Mouse (Mus musculus): Measurements from ENCODE around the gene Fbxl19.
"Not testable (repeated sequence)": the region's sequence is repeated elsewhere in the genome, so short reads cannot be mapped to it uniquely, and the experiment has no call there.

The Fbxl19 gene

DNA sequence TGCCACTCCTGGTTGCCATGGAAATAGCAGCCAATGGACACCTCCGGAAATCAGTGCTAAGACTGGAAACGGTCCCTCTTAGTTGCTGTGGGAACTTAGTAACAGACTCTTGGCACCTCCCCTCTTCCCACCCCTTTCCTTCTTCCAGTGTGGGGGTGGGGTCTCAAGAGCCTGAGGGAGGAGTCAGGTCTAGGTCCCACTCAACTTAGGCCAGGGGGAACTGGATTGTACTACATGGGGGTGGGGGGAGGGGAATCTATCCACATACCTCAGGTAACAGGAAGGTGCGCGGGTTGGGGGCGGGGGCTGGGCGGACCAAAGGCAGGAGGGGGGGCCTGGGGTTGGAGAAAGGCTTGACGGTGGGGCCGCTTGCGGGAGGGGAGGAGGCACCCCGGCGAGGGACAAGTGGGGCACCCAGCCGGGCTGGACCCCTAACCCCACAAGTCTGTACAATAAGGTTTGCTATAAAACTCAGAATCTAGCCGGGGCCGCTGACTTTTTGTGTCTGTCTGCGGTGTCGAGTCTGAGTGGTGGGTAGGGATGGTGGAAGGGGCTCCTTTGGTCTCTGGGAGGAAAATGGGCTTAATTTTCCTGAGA is 24.8 kb downstream of the Fbxl19 start:
- peak; percentile 96 to 99 for DNase-seq

DNA sequence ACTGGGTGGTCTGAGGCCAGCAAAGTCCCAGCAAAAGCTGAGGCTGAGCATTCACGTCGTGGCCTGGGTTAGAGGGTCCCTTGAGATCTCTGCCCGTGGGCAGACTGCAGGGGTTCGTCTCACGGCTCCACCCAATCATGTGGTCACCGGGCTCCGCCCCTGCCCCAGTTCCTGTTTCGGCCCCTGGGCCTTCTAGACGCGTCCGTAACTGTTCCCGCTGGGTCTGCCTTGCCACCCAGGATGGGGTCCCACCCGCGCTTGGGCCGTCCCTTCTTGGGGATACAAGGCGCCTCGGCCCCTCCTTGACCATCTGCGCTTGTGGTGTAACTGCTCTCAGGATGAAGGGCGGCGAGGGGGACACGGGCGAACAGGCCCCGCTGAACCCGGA is 25.3 kb downstream of the Fbxl19 start, which contains the start of gene Orai3:
Gene Orai3, plus strand, starts transcription at position 165 of the 388 bp plus-strand sequence.
- peak; percentile 92 to 95 for DNase-seq

DNA sequence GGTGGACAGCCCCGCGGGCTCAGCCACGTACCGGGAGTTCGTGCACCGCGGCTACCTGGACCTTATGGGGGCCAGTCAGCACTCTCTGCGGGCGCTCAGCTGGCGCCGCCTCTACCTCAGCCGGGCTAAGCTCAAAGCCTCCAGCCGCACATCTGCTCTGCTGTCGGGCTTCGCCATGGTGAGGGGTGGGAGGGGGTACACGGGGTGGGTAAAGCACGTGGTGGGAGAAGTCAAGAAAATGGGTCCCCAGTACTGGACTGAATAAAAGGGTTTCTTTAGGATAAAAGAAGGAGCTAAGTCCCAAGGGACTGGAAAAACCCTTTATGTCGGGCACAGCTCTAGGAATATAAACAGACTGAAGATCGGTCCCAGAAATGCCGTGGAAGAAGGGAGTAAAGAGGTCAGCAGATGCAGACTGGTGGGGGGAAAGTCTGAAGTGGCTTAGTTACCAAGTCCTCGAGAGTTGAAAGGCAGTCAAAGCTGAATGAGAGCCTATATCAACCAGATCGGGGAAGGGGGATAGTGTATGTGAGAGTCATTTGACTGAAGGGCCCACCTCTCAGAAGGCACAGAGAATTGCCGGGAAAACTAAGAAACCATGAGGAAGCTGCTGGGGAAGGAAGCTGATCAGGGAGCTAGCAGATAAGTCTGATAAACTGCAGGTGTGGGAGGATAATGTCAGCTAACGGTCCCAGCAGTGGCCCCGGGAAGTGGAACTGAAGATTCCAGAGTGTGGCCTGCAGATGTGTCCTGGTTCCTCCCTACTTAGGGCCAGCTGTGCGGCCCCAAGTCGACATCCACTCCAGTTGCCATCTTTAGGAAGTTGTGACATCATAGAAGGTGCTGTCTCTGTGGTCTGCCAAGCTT is 25.9 kb downstream of the Fbxl19 start:
- peak in 1 of 2 experiments; percentile 9 for DNase-seq

DNA sequence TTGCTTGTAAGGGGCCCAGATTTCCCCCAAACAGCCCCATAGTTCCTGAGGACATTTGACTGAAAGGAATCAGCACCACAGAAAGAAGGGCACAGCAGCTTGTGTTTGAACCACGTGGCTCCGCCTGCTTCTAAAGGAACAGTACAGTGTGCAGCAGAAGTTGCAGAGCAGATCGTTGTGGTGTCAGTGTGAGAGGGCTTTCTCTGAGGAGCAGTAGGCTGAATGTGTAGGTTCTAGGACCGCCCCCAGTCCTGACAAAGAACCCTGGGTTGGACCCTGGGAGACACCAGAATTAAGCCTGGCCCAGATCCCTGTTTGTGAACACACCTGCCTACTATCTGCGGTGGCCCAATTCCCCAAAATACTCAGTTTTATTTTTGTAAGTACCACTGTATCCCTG is 26.9 kb downstream of the Fbxl19 start:
- DNase-seq: no peak

DNA sequence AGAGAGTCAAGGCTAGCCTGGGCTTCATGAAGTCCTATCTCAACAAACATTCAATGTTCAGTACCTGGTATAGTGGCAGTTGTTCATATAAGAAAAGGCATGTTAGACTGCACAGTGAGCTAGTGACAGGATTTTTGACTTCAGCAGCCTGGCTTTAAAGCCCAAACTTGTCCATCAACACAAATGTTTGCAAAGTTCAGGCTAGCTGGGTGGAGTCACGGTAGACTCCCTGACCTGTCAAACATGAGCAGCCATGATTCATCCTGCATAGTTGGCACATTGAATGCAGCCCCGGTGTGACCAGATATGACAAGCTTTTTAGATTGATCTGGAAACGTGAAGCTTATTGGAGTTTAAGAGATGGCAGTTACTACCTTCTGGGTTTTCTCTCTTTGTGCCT is 27.7 kb downstream of the Fbxl19 start:
- DNase-seq: no peak

DNA sequence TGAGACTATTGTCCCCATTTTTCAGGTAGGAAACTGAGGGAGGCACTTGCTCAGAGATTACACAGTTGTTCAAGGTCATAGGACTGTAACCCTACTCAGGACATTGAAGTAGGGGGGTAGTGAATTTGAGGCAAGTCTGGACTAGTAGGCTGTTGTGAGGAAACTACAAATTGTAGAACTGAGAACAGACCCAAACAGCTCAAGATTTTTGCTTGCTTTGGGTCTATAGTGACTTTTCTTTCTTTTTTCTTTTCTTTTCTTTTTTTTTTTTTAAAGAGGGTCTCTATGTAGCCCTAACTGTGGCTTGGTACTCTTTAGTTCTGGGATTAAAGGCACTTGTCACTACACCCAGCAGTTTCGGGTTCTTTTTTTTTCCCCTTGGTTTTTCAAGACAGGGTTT is 28.2 kb downstream of the Fbxl19 start:
- no peak for DNase-seq

DNA sequence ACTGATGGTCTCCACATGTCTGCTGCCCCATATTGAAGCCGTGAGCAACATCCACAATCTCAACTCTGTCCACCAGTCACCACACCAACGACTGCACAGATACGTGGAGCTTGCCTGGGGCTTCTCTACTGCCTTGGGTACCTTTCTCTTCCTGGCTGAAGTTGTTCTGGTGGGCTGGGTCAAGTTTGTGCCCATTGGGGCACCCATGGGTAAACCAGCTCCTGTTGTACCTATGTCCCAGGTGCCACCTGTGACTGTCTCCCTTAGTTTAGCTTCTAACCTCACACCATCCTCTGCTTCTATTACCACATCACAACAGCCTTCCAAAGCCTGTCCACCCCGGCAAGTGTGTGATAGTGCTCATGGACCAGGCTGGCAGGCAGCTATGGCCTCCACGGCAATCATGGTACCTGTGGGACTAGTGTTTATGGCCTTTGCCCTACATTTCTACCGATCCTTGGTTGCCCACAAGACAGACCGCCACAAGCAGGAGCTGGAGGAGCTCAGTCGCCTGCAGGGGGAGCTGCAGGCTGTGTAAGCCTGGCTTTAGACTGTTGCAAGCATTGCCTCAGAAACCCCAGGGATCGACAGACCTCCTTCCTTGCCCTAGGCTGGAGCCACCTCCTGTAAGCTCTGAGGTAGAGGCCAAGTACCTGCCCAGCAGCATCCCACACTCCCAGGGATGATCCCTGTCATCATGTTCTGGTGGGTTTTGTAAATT is 29.5 kb downstream of the Fbxl19 start:
- peak; percentile 72 to 86 for DNase-seq

DNA sequence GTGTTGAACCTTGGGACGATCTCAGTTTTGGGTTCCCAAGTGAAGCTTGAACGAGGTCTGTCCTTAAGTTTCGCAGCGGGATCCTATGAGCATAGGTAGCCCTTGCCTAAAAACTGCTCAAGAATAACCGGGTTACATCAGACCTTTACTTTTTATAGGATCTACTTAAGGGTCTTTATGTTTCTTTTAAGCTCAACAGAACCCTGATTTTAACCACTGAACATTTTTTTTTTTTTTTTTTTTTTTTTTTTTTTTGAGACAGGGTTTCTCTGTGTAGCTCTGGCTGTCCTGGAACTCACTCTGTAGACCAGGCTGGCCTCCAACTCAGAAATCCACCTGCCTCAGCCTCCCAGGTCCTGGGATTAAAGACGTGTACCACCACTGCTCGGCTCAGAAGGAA is 31.5 kb downstream of the Fbxl19 start:
- DNase-seq: not testable (repeated sequence)

DNA sequence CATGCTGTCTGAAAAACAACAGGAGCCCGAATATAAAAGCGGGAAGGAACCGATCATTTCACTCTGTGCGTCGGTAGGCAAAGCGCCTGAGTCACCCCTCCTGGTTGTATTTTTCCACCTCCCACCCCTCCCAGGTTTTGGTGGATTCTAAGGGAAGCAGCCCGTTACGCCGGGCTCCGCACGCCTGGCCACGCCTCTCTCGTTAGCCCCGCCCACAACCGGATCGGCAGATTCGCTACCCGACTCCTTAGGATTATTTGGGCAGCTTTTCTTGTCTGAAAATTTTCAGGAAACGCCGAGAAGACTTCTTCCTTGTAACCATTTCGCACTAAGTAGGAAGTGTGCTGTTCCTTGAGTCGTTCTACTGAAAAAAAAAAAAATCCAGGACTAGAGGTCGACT is 32.1 kb downstream of the Fbxl19 start, which contains the start of gene Setd1a:
Gene Setd1a, plus strand, starts transcription at position 245 of the 400 bp plus-strand sequence.
- peak; percentile 87 to 96 for DNase-seq

DNA sequence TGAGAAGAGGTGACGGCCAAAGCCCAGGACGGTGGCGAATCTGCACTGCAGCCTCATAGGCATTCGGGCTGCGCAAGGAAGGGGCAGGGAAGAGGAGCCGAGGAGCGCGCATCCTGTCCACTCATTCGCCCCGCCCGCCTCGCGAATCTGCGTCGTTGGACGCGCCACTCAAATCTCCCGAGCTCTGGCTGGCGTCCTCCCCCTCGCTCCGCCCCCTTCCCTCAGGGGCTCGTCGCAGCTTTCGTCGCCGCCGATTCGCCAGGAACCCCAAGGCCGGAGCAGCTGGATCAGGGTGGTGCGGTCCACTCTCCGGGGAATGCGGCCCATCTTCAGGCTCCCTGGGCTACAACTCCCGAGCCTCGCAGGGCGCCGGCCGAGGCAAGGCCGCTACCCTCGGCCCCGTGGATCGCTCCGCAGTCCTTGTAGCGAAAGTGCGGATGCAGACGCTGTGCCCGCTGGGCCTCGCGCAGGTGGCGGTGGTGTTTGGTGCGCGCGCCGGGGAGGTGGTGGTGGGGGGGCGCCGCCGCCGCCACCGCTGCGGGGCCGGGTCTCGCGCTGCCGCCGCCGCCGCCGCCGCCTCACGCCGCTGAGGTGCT is 32.6 kb downstream of the Fbxl19 start:
- DNase-seq: peak; percentile 98 to 99

DNA sequence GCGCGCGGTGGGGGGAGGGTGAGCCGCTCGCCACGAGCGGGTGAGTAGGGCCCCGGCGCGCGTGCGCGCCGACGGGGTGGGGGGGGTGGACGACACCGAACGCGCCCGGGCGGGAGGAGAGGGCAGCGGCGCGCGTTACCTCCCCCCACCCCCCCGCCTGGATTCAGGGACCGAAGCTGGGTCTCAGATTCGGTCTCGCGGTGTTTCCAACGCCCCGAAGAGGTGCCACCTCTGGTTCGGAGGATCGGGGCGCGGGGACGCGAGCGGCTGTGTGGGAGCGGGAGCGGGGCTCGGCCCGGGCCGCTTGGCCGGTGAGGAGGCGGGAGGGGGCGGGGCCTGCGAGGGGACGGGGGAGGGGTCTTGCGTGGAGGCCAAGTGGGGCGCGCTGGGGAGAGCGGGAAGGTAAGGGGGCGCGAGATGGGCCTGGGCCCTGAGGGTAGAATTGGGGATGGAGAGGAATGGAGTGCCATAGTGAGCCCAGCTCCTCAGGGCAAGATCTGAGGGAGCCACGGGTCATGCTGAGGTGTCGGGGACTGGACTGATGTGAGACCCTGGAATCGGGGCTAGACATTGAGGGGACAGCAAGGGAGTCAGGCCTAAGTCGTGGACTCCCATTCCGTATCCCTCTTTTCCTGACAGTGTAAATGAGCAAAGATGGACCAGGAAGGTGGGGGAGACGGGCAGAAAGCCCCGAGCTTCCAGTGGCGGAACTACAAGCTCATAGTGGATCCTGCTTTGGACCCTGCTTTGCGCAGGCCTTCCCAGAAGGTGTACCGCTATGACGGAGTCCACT is 33.3 kb downstream of the Fbxl19 start:
- peak; percentile 48 to 81 for DNase-seq

DNA sequence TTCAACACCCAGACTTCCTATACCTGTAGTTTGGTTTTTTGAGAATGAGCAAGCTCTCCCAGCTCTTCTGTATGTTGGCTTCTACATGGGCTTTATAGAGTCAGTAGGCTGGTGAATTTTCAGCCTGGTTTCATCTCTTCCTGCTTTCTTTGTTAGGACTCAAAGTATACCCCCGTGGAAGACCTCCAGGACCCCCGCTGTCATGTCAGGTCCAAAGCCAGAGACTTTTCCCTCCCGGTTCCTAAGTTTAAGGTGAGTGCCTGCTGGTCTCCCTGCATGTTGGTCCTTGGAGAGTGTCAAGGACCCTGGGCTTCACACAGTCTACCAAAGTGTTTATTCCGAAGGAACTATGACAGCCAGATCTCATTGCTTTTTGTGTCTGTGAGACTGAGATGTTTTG is 34.0 kb downstream of the Fbxl19 start:
- DNase-seq: no peak

DNA sequence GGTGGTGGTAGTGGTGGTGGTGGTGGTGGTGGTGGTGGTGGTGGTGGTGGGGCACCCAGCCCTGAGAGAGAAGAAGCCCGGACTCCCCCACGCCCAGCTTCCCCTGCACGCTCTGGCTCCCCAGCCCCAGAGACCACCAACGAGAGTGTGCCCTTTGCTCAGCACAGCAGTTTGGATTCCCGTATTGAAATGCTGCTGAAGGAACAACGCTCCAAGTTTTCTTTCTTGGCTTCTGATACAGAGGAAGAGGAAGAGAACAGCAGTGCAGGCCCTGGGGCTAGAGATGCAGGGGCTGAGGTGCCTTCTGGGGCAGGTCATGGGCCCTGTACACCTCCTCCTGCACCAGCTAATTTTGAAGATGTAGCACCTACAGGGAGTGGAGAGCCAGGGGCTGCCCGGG is 41.0 kb downstream of the Fbxl19 start, which contains the start of gene Gm49388:
Gene Gm49388, plus strand, starts transcription at position 301 of the 400 bp plus-strand sequence.
- DNase-seq: no peak

DNA sequence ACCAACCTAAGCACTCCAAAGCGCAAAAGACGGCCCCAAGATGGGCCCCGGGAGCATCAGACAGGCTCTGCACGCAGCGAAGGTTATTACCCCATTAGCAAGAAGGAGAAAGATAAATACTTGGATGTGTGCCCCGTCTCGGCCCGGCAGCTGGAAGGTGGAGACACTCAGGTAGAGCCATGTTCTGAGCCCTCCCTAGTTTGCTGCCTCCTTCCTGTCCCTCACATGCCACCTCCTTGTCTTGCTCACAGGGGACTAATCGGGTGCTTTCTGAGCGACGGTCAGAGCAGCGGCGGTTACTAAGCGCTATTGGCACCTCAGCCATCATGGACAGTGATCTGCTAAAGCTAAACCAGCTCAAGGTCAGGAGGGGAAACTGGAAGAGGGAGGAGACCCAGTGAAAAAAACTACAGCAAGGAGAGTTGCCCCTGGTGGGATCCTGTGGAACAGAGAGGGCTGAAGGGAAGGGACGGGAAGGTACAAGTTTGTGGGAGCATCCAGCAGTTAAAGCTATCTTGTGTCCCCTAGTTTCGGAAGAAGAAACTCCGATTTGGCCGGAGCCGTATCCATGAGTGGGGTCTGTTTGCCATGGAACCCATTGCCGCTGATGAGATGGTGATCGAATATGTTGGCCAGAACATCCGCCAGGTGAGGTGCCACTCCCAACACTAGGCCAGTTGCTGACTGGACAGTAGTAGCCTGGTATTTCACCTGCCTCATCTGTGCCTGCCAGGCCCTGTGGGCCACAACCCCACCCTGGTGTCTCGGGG is 52.9 kb downstream of the Fbxl19 start:
- no peak for DNase-seq

DNA sequence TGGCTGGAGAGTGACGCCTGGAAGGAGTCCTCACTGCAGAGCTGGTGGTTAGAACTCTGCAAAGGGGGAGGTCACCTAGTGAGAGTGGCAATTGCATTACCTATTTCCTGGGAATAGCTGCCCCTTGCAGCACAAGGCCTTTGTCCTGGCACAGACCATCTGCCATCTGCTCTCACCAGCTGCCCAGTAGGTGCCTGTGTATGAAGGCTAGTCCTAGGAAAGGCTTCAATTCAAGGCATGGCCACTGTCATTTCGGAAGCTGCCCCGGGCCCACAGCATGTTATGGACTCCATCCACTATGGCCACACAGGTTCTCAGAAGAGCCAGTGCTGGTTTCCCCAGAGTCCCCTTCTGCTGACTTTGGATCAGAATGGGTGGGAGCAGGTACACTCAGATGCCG is 54.2 kb downstream of the Fbxl19 start:
- no peak for DNase-seq

DNA sequence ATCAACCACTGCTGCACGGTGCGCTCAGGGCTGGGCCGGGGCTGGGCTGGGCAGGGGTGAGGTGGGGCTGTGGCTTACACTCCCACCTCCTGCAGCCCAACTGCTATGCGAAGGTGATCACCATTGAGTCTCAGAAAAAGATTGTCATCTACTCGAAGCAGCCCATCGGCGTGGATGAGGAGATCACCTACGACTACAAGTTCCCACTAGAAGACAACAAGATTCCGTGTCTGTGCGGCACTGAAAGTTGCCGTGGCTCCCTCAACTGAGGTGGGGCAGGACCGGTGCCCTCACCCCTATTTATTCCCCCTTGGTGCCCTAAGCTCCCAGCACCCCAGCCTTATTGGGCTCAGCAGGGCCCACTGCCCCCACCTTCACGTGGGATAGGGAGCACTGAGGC is 54.9 kb downstream of the Fbxl19 start:
- DNase-seq: no peak

DNA sequence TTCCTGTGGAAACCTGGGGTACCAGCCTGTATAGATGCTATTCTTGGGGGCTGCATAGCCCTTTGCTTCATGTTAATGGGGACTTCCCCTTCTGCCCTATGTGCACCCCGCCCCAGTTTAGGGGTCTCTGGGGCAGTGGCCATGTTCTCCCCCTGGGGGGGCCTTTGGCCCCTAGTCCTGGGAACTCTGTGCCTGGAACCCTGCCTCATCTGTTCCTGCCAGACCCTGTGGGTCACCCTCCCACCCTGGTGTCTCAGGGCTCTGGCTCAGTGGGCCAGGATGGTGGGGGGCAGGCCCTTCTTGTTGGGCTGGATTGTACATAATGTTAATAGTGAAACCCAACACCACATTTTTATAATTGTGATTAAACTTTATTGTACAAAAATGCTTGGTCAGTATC is 55.4 kb downstream of the Fbxl19 start:
- no peak for DNase-seq

DNA sequence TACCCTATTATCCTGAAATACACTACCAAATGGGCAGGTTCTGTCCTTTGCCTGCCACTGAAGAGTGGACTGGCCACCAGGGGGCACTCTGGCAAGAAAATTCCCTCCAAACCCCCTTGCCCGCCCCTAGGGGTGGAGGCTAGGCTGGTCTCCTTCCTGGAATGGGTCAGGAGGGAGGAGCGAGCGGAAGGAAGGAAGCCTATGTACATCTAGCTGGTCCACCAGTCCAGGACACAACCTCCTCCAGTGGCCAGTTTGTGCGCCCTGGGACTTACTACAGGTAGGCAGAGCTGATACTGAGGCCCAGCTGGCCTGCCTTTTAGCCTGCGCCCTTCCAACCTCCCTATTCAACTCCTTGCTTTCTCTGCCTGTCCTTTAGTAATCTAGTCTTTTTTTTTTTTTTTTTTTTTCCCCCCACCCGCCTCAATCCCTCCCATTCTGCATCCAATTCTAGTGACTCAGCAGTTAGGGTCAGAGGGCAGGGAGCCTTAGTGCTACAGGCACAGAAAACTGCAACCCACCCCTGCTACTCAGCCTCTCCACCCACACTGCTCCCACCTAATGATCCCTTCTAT is 56.2 kb downstream of the Fbxl19 start, which contains the start of gene Hsd3b7:
Gene Hsd3b7, plus strand, starts transcription at position 170 of the 575 bp plus-strand sequence.
- peak; percentile 95 to 98 for DNase-seq

DNA sequence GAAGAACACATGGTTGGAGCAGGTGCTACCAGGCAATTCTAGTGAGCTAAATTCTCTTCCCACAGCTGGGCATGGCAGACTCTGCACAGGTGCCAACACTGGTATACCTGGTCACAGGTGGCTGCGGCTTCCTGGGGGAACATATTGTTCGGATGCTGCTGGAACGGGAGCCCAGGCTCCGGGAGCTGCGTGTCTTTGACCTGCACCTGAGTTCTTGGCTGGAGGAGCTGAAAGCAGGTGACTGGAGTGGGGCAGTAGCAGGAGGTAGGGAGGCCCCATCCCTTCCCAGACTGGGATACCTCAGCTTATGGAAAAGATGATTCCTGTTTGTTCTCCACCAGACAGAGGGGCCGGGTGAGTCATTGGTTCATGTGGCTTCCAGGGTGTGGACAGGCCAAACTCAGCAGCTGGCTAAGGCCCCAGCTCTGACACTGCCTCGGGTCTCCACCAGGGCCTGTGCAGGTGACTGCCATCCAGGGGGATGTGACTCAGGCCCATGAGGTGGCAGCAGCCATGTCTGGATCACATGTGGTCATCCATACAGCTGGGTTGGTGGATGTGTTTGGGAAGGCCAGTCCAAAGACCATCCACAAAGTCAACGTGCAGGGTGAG is 56.8 kb downstream of the Fbxl19 start:
- no peak for DNase-seq

DNA sequence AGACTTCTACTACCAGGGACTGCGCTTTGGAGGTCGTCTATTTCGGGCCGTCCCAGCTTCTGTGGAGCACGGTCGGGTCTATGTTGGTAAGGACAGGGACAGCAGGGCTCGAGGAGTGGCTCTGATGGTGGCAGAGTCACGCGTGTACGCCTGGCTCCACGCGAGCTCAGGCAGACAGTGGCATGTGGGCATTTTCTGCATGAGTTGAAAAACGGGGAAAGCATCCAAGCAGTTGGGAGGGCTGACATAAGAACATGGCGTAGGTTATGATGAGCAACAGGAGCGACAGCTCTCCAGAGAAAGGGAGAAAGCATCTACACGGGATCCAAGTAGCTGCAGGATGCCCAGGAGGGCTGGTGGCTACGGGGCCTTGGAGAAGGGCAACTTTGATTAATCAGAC is 58.0 kb downstream of the Fbxl19 start:
- DNase-seq: no peak
